Mouse (Mus musculus) spleen, adult 2 months (tissue): Measurements from ENCODE around the gene Psg21.
"Not testable (repeated sequence)": the region's sequence is repeated elsewhere in the genome, so short reads cannot be mapped to it uniquely, and the experiment has no call there.

Experiments
- CTCF ChIP-seq: fragments of 200-500 bp; IDR thresholded peaks from 2 replicates; pipeline ENCODE4 v1.5.1; 2011; ENCODE audit warnings: mild to moderate bottlenecking, inconsistent platforms; ENCODE audit not compliant: insufficient read depth, insufficient read length, insufficient replicate concordance; ENCODE audit errors: extremely low read depth
- POLR2A ChIP-seq: fragments of 200-500 bp; IDR thresholded peaks from 2 replicates; pipeline ENCODE4 v1.6.1; 2011; ENCODE audit warnings: low read depth, low read length, inconsistent platforms

GRCm38 (mm10) chr7:18616401-18616800 is 40.1 kb downstream of the Psg21 start, which contains the start of gene Psg23:
- not testable (repeated sequence) for TF ChIP-seq POLR2A, CTCF
